Mouse (Mus musculus): ENCODE data around the gene Gm49320. TPM values are rescaled to one million over a fixed set of nuclear protein-coding genes. Genes with fewer than 3 reads are reported as not detected.
A peak's percentile ranks its signal among the peaks of the same experiment; 100 is the strongest.

The Gm49320 gene
- polyA plus RNA-seq, 1 experiment from 2014 or later = 0.18 TPM

- H3K36me3 ChIP-seq = no peaks in the 10 kb centered on the region
- H3K4me1 ChIP-seq = peaks cover 27% of the 10 kb centered on the region
- ATAC-seq = peak; percentile 23
- H3K27ac ChIP-seq = no peak overlapping the region
- H3K9ac ChIP-seq = no peak overlapping the region
- H3K27me3 ChIP-seq (replicated peaks) = peaks cover 97% of the 10 kb centered on the region
- H3K9me3 ChIP-seq (replicated peaks) = no peaks in the 10 kb centered on the region
- H3K4me3 ChIP-seq = peak overlapping the region; percentile 39
- 2% methylated on average over 25 of the region's 25 CpGs for WGBS (ENCODE audit: insufficient replicate concordance)
- H3K4me2 ChIP-seq = peak overlapping the region; percentile 74
Observed at GRCm38 (mm10) chr8:4212809-4213209, 25.9 kb upstream of the Gm49320 start.

DNA sequence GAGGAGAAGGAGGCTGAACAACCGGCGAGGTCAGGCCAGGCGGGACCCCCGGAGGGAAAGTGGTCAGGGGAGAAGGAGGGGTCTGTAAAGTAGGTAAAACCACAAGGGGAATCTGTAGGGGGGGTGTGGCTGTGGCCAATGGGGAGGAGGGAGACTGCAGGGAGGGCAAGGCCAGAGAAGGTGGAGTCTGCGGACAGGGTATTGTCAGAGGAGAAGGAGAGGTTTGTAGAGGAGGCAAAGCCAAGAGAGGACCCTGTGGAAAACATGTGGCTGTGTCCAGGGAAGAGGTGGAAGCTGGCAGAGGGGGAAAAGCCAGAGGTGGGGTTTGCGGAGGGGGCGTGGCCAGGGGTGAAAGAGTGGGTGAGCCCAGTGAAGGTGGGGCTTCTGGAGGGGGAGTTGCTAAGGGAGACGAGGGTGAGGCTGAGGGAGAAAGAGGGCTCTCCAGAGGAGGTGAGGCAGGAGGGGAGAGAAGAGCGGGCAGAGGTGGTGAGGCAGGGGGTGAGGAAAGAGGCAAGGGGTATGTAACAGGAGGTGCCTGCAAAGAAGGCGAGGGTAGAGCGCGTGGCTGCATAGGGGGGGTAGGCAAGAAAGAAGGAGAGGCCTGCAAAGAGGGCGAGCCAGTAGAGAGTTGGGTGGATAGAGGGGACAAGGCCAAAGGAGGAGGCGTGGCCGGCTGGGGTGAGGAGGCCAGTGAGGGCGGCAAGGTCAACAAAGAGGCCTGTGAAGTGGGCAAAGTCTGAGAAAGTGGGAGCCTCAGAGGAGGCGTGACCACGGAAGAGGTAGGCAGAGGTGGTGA, 25.3 kb upstream of the Gm49320 start:
- ATAC-seq = peak; percentile 60
- peak overlapping the region; percentile 74 for H3K4me2 ChIP-seq
- H3K4me1 ChIP-seq = peaks cover 27% of the 10 kb centered on the region
- WGBS (ENCODE audit: insufficient replicate concordance) = 3% methylated on average over 18 of the region's 18 CpGs
- H3K9ac ChIP-seq = 0 out of 2 replicates have a peak overlapping the region, but pooled peaks have one; percentile 24
- H3K27me3 ChIP-seq (replicated peaks) = peaks cover 97% of the 10 kb centered on the region
- peak overlapping the region; percentile 39 for H3K4me3 ChIP-seq
- H3K27ac ChIP-seq = 0 out of 2 replicates have a peak overlapping the region, but pooled peaks have one; percentile 26
- no peaks in the 10 kb centered on the region for H3K36me3 ChIP-seq
- H3K9me3 ChIP-seq (replicated peaks) = no peaks in the 10 kb centered on the region

DNA sequence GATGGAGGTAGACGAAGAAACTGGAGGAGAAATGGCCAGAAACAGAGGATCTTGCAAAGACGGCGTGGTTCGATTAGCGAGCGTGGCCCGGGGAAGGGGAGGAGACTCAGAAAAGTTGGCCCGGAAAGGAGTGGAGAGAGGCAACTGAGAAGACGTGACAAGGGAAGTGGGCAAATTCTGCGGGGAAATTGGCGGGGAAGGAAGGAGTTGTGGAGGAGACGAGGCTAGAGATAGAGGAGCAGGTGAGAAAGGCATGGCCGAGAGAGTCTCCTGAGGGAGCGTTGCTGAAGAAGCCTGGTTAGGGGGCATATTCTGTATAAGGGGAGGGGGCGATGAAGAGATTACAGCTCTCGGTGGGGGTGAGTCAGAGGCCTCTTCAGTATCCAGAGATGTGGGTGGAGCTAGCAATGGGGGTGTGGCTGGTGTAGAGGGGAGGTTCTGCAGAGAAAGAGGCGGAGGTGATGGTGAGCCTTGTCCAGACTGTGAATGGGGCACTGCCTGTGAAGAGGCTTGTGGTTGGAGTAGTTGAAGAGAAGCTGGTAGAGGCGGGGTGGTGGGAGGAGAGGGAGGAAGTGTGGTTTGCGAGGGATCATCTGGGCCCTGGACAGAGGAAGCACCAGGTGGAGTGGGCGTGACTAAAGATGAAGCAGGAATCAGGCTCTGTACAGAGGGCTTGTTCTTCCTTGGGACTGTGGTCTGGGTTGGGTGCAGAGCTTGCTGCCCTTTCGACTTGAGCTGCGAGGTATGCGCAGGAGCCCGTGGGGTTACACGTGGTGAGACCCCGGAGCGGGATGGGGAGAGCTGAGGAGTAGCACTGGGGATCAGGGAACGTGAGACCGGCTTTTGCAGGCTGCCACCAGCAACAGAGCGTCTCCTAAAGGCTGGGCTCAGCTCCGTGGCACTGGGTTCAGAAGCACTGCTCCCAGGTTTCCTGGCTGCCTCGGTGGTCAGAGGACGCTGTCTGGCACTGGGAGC, 24.4 kb upstream of the Gm49320 start:
- H3K9ac ChIP-seq = 0 out of 2 replicates have a peak overlapping the region, but pooled peaks have one; percentile 24
- H3K27ac ChIP-seq = 0 out of 2 replicates have a peak overlapping the region, but pooled peaks have one; percentile 26
- no peaks in the 10 kb centered on the region for H3K9me3 ChIP-seq (replicated peaks)
- peak overlapping the region; percentile 39 for H3K4me3 ChIP-seq
- H3K36me3 ChIP-seq = no peaks in the 10 kb centered on the region
- peaks cover 97% of the 10 kb centered on the region for H3K27me3 ChIP-seq (replicated peaks)
- ATAC-seq = peak; percentile 67
- peaks cover 27% of the 10 kb centered on the region for H3K4me1 ChIP-seq
- WGBS (ENCODE audit: insufficient replicate concordance) = 3% methylated on average over 33 of the region's 33 CpGs
- H3K4me2 ChIP-seq = peak overlapping the region; percentile 74

DNA sequence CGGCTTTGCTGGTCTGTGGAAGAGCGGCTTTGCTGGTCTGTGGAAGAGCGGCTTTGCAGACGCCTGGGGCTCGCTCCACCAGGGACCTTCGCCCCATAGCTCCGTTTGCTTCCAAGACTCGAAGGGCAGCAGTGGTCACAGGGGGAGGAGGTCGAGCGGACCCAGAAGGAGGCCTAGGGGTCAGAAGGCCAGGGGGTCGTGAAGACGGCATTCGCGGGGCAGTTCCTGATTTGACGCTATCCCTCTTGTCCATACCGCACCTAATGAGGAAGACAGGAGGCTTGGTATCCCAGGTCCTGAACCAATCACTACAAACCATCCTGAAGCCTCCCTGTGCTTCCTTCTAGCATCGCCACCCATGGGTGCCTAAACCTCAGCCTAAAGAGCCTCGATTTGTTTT, 22.4 kb upstream of the Gm49320 start:
- H3K27ac ChIP-seq = no peak overlapping the region
- H3K9me3 ChIP-seq (replicated peaks) = no peaks in the 10 kb centered on the region
- H3K4me3 ChIP-seq = peak overlapping the region; percentile 37; the same call in 1 of the 2 replicates
- H3K27me3 ChIP-seq (replicated peaks) = peaks cover 96% of the 10 kb centered on the region
- H3K4me2 ChIP-seq = peak overlapping the region; percentile 61
- 12% methylated on average over 18 of the region's 18 CpGs for WGBS (ENCODE audit: insufficient replicate concordance)
- H3K4me1 ChIP-seq = peaks cover 27% of the 10 kb centered on the region
- no peak overlapping the region for H3K9ac ChIP-seq
- no peaks in the 10 kb centered on the region for H3K36me3 ChIP-seq
- ATAC-seq = no peak

- peaks cover 96% of the 10 kb centered on the region for H3K27me3 ChIP-seq (replicated peaks)
- H3K9ac ChIP-seq = no peak within 1 kb of the TSS
- ATAC-seq = no peak
- no peak within 1 kb of the TSS for H3K27ac ChIP-seq
- WGBS (ENCODE audit: insufficient replicate concordance) = 5% methylated on average over 44 of the region's 44 CpGs
- peak within 1 kb of the TSS; percentile 61 for H3K4me2 ChIP-seq
- peaks cover 27% of the 10 kb centered on the region for H3K4me1 ChIP-seq
- H3K4me3 ChIP-seq = peak within 1 kb of the TSS; percentile 37
- H3K36me3 ChIP-seq = no peaks in the 10 kb centered on the region
- no peaks in the 10 kb centered on the region for H3K9me3 ChIP-seq (replicated peaks)
Observed at GRCm38 (mm10) chr8:4216791-4217621, 21.7 kb upstream of the Gm49320 start, which contains the start of gene Prr36. Gene Prr36, minus strand, starts transcription at chr8:4217459.

DNA sequence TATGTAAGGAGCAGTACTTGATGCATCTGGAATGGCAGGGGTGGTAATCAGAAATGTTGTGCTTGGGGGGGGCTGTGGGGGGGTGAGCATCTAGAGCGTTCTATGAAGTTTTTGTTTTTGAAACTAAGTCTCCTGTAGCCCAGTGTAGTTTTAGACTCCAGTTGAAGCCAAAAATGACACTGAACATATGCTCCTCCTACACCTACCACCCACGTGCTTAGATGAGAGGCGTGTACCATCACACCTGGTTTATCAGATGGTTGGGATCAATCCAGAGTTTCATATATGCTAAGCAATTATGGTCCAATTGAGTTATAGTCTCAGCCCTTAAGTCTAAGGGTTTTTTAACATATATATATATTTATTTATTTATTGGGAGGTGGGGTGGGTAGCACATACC, 19.0 kb upstream of the Gm49320 start:
- ATAC-seq = no peak
- Histone ChIP-seq H3K9ac (no peak overlapping the region), H3K27ac (no peak overlapping the region), H3K4me1 (peaks cover 5% of the 10 kb centered on the region), H3K4me3 (no peak overlapping the region), H3K9me3 (replicated peaks) (no peaks in the 10 kb centered on the region), H3K27me3 (replicated peaks) (peaks cover 78% of the 10 kb centered on the region), H3K36me3 (no peaks in the 10 kb centered on the region), H3K4me2 (no peak overlapping the region)
- WGBS (ENCODE audit: insufficient replicate concordance) = 70% methylated on average over 3 of the region's 3 CpGs

GRCm38 (mm10) chr8:4222059-4222458, 16.6 kb upstream of the Gm49320 start:
- no peak overlapping the region for H3K4me3 ChIP-seq
- no peak overlapping the region for H3K9ac ChIP-seq
- H3K36me3 ChIP-seq = no peaks in the 10 kb centered on the region
- no peaks in the 10 kb centered on the region for H3K9me3 ChIP-seq (replicated peaks)
- no peak overlapping the region for H3K4me2 ChIP-seq
- peaks cover 78% of the 10 kb centered on the region for H3K27me3 ChIP-seq (replicated peaks)
- no peak for ATAC-seq
- no peak overlapping the region for H3K27ac ChIP-seq
- H3K4me1 ChIP-seq = peaks cover 7% of the 10 kb centered on the region

DNA sequence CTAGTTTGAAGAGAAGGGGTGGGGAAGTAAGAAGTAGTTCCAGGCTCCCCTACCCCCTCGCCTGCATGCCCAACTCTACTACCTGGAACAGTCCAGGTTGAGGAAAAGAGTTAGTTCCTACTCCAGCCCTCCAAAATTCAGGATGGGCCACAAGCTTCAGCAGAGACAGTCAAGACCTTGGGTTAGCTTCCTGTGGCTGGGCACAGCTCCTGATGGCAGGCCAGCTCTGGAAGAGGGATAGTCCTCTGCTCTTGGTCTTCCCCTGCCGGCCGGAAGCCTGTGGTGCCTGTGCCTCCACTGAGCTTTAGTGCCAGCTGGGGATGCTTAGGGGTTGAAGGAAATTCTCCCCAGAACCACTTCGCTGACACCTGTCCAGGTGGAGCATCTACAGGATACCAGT, 12.3 kb upstream of the Gm49320 start:
- peak; percentile 18; the same call in 1 of the 2 replicates for ATAC-seq
- H3K9ac ChIP-seq = peak overlapping the region; percentile 42; the same call in 1 of the 2 replicates

GRCm38 (mm10) chr8:4226739-4227347, 11.8 kb upstream of the Gm49320 start, which contains the start of gene Lrrc8e:
Gene Lrrc8e, plus strand, starts transcription at chr8:4226827.
- Histone ChIP-seq H3K27ac (no peak within 1 kb of the TSS), H3K4me1 (peaks cover 20% of the 10 kb centered on the region), H3K9ac (peak within 1 kb of the TSS; percentile 42; the same call in 1 of the 2 replicates), H3K9me3 (replicated peaks) (no peaks in the 10 kb centered on the region), H3K36me3 (no peaks in the 10 kb centered on the region), H3K4me3 (peak within 1 kb of the TSS; percentile 32), H3K4me2 (peak within 1 kb of the TSS; percentile 61), H3K27me3 (replicated peaks) (peaks cover 71% of the 10 kb centered on the region)
- ATAC-seq = peak; percentile 73
- 9% methylated on average over 33 of the region's 33 CpGs for WGBS (ENCODE audit: insufficient replicate concordance)

More for the DNA sequence above, 12.3 kb upstream of the Gm49320 start:
- H3K4me2 ChIP-seq = peak overlapping the region; percentile 61
- H3K4me3 ChIP-seq = peak overlapping the region; percentile 32
- H3K36me3 ChIP-seq = no peaks in the 10 kb centered on the region
- 20% methylated on average over 4 of the region's 4 CpGs for WGBS (ENCODE audit: insufficient replicate concordance)
- peaks cover 71% of the 10 kb centered on the region for H3K27me3 ChIP-seq (replicated peaks)
- no peak overlapping the region for H3K27ac ChIP-seq
- peaks cover 19% of the 10 kb centered on the region for H3K4me1 ChIP-seq
- H3K9me3 ChIP-seq (replicated peaks) = no peaks in the 10 kb centered on the region

- Histone ChIP-seq H3K36me3 (no peaks in the 10 kb centered on the region), H3K4me1 (peaks cover 20% of the 10 kb centered on the region), H3K9ac (no peak overlapping the region), H3K27ac (no peak overlapping the region), H3K27me3 (replicated peaks) (peaks cover 69% of the 10 kb centered on the region), H3K9me3 (replicated peaks) (no peaks in the 10 kb centered on the region), H3K4me2 (no peak overlapping the region), H3K4me3 (no peak overlapping the region)
- ATAC-seq = no peak
- 68% methylated on average over 4 of the region's 4 CpGs for WGBS (ENCODE audit: insufficient replicate concordance)
Observed at GRCm38 (mm10) chr8:4227919-4228318, 10.7 kb upstream of the Gm49320 start.

GRCm38 (mm10) chr8:4229784-4230183, 8.9 kb upstream of the Gm49320 start:
- H3K4me1 ChIP-seq = peaks cover 20% of the 10 kb centered on the region
- H3K36me3 ChIP-seq = no peaks in the 10 kb centered on the region
- H3K9me3 ChIP-seq (replicated peaks) = no peaks in the 10 kb centered on the region
- WGBS (ENCODE audit: insufficient replicate concordance) = 55% methylated on average over 5 of the region's 5 CpGs
- H3K9ac ChIP-seq = no peak overlapping the region
- peaks cover 66% of the 10 kb centered on the region for H3K27me3 ChIP-seq (replicated peaks)
- no peak overlapping the region for H3K4me2 ChIP-seq
- no peak overlapping the region for H3K27ac ChIP-seq
- no peak overlapping the region for H3K4me3 ChIP-seq
- no peak for ATAC-seq

Measured in liver, embryonic 12.5 days (tissue).